Mouse (Mus musculus) mouse trophoblast stem cell (cell line): ENCODE data around the gene Ttc21b.
"Not testable (repeated sequence)": the region's sequence is repeated elsewhere in the genome, so short reads cannot be mapped to it uniquely, and the experiment has no call there.

ENCODE experiments used
- in situ Hi-C, 2 experiments: fragments of 300-500 bp; cut with MseI, MboI; formaldehyde crosslinking; loops; 2 replicates in 1 of 2; 3 replicates in 1 of 2; pipeline ENCODE4 v1.15.1; 2025

Gene Ttc21b

DNA sequence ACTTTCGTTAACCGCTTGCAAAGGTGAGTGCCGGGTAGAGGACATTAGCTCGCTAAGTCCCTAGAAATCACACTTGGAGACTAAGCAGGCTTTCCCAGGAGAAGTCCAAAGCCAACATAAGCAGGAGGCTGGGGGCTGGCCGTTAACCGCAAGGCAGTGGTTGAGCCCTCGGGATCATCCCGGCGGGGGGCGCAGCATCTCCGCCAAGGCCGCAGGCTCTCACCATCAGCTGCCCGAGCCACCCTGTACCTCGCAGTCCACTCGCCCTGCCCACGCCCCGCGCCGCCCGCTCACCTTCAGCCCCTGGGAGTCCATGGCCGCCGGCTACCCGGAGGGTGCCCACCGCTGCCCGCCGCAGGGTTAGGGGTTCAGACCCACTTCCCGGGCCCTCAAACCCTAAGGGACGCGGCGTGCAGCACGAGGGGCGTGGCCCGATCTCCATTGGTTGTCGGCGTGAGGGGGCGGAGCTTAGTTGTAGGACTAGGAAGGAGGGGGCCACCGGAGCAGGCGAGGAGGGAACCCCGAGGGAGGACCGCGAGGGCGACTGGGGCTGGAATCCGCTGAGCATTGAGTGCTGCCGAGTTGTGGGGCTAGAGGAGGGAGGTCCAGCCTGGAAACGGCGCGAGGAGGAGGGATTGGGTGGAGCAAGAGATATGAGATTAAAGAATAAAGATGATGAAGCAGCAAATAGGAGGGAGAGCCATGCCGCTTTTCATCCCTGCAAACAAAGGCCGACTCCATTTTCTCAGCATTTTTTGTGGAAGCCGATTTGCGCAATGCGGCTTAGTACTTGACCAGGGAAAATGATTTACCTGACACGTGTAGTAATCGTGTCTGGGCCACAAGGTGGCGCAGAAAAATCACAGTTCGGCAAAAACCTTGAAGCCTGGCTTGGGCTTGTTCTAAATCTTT lies at the start of gene Ttc21b:
Gene Ttc21b (minus strand): TSS at position 398 of the 912 bp plus-strand sequence.
- in situ Hi-C loops: no loop called here

DNA sequence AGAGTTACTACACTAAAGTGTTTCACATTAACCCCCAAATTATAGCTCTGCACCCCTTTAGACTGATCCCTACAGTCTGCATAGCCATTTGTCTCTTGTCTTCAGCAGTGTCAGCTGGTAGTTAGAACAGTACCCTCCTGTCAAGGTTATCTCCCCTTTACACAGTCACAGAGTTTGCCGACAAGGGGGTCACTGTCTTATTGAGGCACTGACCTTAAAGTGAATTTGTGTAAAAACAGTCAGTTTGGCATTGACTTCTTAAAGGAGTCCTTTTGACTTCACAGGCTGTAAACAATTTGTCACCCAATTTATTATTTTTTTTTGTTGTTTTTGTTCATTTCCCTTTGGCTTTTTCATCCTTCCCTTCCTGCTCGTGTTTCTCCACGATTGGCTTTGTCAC lies 16.1 kb upstream of the Ttc21b start:
- in situ Hi-C loops: no loop called here

DNA sequence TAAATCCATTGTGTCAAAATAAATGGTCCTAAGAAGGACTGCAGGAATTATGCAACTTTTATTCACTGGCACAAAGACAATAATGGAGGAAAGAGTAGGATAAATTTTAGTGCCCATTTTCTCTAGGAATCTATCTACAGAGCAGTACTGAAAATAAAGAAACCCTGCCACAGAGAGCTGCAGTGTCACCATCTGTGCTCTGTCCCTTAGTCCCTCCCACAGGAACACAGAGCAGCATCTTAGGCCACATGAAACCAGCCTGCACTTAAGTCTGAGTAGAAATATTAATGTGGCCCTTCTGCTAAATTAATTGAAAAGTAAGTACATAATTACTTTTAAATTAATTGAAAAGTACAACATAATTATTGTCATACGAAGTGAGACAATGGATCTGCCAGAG lies 12.4 kb downstream of the Ttc21b start:
- in situ Hi-C loops: no loop called here

DNA sequence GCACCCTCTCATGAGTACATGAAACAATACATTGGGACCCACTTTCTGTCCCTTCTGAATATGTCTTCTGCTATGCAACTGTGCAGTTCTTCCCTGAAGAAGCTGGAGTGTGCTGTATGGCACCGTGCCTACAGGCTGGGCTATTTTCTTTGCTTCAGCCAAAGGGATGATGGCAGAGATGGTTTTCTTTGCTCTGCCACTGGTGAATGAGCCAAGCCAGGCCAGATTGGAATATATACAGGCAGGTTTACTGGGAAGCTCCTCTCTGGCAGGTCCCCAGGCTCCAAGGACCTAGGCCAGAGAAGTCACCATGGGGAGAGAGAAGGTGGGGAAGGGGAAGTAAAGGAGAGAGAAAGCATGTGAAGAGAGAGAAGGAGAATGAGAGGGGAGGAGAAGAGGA lies 16.1 kb downstream of the Ttc21b start:
- in situ Hi-C loops: no loop called here

DNA sequence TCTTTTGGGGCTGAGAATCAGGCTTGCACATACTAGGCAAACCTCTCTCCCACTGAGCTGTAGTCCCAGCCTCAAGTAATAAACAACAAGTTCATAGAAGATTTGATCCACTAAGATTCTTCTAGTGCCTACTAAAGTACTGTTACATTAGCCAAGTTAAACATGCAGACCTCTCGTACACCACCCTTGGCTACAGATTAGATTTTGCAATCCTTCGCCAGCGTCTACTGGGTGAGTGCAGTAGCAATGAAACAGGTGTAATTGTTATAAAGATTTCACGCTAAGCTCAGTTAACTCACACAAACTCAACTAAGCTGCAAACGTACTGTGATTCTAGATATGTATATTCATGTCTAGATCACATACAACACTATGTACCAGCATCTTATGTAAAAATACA lies 17.5 kb downstream of the Ttc21b start:
- in situ Hi-C loops: no loop called here

DNA sequence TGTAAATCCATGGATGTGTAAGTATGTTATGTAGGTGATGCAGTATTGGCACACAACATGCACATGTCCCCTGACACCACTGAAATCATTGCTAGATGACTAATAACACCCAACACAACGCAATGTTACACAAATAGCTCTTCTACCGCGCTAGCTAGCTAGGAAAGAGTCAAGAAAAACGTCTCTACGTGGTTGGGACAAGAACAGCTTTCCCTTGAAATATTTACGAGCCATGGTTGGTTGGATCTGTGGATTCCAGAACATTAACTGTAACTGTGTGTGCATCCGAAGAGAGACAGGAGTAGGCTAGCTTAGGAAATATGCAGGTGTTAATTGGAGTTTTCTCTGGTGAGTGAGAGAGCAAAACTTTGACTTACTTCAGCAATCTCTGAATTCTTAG lies 35.5 kb downstream of the Ttc21b start:
- in situ Hi-C loops: no loop called here

DNA sequence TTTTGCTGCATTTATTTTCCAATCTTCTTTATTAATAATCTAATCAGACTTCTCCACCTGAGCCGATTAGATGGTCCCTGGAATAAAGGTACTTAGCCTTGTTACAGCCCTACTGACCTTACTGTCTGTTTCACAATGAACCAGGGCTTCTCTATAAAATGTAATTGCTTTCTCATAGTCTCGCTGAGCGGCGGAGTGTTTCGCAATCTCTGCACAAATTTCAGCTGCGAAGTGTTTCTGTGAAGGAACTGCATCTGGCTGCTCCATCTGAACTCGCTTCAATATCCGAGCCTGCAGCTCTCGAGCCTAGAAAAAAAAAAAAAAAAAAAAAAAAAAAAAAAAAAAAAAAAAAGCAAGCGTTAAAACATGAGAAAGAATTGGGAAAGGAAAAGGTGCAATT lies 46.5 kb downstream of the Ttc21b start:
- in situ Hi-C loops: no loop called here

DNA sequence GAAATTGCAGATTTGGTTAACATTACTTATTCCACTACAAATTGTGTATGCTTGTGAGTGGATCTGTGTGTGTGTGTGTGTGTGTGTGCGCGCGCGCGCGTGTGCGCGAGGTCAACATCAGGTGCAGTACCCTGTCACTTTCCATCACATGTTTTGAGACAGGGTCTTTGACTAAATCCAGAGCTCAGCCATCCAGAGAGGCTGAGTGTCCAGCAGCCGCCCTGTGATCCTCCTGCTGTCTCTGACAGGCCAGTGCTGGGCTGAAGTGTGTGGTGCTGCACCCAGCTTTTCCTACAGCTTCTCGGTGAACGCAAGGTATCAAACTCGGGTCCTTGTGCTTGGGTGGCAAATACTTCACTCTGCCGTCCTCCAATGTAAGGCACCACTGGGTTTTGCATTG lies 47.1 kb downstream of the Ttc21b start:
- in situ Hi-C loops: no loop called here

DNA sequence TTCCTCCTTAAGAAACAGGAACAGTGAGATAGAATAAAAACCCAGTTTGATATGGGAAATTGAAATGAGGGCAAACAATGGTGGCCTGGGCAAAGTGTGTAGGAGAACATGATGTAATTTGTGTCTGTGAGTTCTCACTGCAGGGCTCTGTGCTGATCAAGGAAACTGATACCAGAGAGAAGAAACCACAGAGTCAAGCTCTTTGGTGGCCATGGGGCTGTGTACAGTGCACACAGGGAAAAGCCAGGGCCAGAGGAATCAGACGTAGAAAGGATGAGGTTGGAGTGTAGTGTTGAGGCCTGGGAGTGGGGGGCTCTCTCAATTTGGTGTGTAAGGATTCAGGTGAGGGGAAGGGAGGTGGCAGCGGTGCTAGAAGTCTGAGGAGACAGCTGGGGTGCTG lies 49.6 kb downstream of the Ttc21b start:
- in situ Hi-C loops: no loop called here

DNA sequence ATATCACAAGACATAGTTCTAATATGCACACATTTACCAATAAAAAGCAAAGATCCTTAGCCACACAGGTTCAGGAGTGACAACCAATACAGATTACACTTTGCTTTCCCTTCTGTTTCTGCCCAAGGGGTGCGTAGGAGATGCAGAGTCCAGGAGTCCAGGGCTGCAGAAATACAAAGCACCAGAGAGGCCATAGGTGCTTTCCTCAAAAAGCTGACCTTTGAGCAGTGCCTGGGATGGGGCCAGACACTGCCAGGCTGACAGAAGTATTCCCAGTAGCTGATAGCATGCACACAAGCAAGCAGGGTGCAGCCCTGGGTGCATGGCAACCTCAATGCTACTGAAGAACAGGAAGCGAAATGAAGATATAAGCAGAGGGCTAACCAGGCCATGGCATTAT lies 52.2 kb downstream of the Ttc21b start:
- in situ Hi-C loops: no loop called here

DNA sequence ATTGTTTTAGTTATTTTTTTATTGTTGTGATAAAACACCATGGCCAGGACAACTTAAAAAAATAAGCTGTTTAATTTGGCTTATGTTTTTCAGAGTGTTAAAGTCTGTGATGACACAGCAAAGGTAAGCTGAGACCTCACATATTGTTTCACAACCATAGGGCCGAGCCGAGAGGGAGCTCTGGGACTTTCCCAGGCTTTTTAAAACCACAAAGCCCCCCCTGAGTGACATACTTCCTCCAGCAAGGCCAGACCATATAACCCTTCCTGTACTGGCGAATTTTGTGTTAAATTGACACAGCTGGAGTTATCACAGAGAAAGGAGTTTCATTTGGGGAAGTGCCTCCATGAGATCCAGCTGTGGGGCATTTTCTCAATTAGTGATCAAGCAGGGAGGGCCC lies 56.2 kb downstream of the Ttc21b start:
- in situ Hi-C loops: no loop called here

DNA sequence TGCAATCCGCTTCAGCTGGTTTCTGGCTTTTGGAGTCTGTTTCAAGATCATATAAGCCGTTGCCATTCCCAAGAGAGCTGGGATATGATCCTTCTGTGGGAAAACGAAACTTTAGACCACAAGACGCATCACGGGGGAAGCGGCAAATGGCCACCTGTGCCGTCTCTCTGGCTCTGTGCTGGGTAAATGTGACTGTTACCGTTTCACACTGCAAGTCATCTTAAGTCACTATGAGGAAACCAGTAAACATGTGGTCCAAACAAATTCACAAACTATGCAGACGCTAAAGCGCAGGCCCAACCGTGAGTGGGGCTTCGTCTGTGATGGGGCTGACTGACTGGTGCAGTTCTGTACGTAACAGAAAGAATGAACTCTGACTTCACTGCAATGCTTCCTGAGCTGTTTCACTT lies 64.7 kb downstream of the Ttc21b start:
- in situ Hi-C loops: no loop called here

DNA sequence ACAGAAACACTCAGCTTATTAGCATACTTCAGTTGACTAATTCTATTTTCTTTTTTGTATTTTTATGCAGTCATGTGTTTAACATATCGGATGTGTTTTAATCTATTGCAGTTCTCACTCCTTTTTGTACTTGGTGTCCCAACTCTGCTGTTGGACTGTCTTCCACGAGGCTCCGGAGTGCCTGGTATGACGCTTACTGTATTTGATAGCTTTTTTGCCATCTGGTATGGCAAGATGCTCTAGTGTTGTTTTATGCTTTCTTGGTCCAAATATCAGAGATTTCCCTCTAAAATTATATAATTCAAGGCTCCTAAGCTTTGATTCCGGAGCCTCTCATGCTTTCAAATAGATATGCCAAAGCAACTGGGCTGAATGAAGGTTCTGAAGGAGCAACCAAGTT lies 66.3 kb downstream of the Ttc21b start:
- in situ Hi-C loops: no loop called here

DNA sequence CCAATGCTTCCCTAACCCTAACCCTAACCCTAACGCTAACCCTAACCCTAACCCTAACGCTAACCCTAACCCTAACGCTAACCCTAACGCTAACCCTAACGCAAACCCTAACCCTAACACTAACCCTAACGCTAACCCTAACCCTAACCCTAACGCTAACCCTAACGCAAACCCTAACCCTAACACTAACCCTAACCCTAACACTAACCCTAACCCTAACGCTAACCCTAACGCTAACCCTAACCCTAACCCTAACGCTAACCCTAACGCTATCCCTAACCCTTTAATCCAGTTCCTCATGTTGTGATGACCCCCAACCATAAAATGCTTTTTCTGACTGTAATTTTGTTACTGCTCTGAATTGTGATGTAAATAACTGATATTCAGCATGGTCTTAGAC lies 67.2 kb downstream of the Ttc21b start:
- in situ Hi-C loops: not testable (repeated sequence)

DNA sequence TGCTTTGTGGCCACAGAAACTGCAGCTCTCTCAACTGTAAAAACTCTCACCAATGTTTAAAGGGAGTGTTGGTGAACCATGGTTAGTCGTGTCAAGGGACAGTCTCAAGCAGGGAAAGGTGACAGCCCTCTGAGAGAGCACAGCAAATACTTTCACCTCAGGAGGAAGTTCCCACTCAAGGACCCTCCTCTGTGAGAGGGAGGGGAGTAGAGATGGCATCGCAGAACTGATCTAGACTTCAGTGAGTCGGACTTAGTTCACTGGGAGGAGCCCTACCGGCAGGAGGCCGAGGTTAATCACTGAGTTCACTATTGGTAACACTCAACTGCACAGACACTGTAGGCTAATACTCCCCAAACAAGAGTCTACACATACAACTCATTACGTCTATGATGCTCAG lies 68.9 kb downstream of the Ttc21b start:
- in situ Hi-C loops: no loop called here

DNA sequence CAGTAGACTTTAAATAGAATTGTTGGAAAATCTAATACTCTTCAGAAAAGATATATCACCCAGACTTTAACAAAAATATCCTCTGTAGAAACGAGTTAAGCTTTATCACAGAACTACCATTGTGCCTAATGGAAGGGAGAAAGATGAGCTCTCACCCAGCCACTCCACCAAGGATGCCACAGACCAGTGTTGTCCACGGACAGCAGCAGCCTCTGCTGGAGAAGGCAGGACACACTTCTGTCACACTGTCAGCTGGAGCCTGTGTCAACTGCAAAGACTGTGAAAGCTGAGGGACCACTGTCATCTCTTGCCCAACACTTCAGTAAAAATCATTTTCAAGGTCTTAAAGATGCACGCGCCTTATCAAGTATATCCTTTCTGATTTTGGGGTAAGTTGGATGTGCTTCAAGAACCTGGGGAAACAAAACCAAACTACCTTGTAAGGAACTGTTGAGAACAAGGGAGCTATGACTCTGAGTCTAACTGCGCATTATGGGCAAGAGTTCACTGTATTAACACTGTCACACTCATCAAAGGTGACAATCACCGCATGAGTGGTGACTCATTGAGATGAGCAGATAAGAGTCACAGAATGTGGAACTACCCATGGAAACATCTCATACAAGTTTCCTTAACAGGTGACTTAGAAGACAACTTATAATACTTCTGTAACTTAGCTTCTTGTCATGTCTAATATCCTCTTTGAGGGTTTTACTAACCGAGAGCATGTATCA lies 71.8 kb downstream of the Ttc21b start:
- in situ Hi-C loops: no loop called here

DNA sequence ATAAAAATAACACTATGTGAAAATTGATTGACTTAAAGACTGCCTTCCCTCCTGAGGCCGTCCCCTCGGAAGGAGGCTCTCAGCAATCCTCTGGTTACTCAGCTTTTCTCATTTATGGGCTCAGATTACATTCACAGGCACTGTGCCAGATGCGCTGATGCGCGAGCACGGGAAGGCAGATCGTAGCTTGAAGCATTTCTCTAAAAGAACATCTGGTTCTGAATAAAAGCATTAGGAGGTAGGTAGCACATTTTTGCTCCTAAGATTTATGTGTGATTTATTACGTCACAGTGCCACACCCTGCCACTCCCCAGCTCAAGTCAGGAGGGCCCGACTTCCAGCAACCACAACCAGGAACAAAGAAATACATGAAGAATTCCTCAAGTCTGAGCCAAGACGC lies 76.1 kb downstream of the Ttc21b start:
- in situ Hi-C loops: no loop called here

DNA sequence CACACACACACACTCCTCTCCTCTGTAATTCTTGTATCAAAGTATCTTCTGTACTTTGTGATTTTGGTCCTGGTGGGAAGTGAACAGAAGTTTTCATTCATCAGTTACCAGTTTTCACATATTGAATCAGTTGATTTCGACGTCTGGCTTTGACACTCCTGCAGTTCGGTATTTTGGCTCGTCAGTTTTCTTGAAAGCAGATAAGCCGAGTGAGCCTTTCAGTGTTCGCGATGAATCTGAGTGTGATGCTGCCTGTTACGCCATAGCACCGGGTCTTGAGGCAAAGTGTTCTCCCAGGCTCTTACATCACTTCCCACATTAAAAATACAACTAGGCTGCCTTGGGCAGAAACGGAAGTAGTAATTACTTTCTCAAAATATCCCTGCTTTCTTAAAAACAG lies 76.6 kb downstream of the Ttc21b start:
- in situ Hi-C loops: no loop called here

DNA sequence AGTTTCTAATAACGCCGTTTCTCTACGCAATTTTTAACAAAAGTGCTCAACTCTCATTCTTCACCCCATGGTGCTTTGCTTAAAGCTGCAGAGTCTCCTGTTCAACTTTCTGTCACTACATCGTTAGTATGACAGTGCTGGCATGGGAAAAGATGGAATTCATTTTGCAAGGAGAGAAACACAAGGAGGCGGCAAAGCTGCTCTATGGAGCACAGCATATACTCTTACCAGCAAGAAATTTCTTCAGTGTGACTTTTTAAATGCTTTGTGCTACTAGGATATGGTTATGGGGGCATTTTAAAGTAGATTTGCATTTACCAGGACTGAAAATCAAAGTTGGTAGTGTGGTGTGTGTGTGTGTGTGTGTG lies 77.6 kb downstream of the Ttc21b start:
- in situ Hi-C loops: no loop called here

DNA sequence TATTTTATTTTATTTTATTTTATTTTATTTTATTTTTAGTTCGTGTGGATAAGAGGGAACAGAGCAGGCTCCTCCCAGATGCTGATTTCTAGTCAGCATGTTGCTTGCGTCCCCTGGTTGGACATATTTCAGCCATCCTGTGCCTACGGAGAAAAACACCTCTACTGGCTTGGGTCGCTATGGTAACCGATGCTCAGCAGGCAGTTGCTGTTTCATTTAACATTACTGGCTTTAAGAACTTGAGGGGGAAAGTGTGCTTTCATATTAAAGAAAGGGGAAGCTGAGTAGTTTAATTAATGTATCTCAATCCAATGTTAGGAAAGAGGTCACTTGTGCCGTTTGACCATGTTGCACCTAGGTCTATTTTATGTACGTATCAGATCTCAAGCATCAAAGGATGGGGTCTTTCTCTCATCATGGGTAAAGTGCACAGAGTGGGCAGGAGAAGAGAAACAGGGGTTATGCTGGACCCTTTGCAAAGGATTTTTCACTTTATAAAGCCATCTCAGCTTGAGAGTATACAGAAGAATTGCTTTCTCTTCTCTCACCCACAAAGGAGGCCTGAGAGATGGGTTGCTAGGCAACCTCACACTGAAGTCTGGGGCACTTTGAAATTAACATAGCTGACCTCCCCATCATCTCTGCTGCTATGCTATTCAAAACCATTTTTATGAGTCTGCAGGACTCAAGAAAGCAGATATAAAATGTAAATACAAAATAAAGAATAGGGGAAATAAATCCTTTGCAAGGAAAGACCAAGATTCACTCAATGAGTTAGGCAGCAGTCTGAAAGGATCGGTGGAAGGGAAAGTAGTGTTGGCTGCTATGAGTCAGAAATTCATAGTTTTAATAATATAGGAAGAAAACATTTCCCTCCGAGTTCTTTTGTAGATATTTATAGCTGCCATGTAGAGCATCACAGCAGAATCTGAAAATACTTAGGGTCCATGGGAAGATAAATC lies 78.2 kb downstream of the Ttc21b start:
- in situ Hi-C loops: no loop called here

DNA sequence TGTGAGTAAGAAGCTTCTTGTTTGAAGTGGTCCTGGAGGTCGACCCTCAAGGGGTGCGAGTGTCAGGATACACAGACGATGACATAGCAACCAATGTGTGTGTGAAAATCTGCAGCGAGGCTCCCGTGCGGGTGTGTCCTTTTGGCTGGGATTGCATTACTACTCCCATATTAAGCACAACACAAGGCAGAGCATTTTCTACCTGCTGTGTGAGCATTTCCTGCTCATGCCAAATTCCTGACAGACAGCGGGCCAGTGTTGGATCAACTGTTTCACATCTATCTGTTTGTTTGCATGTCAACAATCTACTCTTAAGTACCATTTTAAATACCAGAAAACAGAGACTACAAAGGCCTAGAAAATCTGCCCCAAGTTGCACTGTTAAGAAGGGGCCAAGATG lies 79.4 kb downstream of the Ttc21b start:
- in situ Hi-C loops: no loop called here

DNA sequence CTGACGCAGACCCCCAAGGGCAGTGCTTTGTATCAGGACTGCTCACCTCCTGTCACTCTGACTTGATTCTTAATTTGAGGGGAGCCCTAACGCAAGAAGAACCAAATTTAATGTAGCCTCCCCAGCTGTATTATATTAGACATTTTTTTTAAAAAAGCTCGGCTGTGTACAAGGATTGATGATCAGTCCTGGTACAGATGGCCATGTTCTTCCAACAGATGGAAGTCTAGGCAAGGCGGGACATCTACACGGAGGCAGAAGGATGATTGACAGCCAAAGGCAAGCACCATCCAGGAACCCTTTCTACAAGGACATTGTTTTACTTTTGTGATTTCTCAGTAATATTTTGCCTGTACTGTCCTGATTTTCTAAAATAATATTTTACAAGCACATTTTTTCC lies 83.3 kb downstream of the Ttc21b start:
- in situ Hi-C loops: no loop called here
